Mouse (Mus musculus): ENCODE measurements at regions not wholly inside any gene's neighbourhood (a gene's known extent, or its start where the extent isn't known, plus 50 kb on each side); places are given as distances from the start of the nearest gene placed in this dataset.
"Not testable (repeated sequence)": the region's sequence is repeated elsewhere in the genome, so short reads cannot be mapped to it uniquely, and the experiment has no call there.

DNA sequence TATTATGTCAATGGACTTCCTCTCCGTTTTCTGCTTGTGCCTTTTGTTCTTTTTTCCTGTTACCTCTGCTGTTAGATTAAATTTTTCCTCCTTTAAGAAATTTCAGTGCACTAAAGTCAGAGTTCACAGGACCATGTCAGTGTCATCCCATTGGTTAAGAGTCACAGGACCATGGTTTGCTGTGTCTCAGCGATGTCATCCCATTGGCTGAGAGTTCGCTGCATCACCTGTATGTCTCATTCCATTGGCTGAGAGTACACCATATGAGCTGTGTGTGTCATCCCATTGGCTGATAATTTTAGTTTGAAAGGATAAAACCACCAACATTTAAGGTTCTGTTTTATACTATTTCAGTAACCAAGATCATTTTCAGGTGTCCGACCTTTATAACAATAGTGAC, 50.7 kb upstream of the Jade1 start:
- DNase-seq (ENCODE audit: low spot score), result no peak

DNA sequence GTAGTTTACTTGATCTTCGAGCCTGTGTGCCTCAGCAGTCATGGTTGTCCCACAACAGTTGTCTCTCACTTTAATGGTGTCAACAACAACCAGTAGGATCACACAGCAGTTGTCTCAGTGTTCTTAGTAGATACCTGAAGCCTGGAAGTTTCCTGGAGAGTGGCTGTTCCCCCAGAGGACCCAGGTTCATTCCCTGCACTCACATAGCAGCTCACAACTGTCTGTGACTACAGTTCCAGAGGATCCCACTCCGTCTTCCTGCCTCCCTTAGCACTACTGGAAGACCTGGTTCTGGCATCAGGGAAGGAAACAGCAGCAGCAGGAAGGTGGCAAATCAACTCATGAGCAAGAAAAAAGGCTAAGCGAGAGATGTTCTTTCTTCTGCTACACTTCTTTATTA, 53.4 kb upstream of the Jade1 start:
- no peak for DNase-seq (ENCODE audit: low spot score)

DNA sequence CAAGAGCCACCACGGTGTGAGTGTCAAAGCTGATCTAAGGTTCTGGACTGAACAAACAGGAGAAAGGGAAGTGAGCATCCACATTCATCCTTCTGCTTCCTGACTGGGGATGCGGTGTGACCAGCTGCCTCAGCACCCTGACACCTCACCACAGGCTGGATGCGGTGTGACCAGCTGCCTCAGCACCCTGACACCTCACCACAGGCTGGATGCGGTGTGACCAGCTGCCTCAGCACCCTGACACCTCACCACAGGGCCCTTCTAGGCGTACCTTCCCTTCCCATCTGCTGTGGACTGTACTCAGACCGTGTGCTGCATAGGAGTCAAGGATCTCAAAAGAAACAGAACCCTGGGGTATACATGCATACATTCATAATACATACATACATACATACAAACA, 53.9 kb upstream of the Jade1 start:
- not testable (repeated sequence) for DNase-seq (ENCODE audit: low spot score)

DNA sequence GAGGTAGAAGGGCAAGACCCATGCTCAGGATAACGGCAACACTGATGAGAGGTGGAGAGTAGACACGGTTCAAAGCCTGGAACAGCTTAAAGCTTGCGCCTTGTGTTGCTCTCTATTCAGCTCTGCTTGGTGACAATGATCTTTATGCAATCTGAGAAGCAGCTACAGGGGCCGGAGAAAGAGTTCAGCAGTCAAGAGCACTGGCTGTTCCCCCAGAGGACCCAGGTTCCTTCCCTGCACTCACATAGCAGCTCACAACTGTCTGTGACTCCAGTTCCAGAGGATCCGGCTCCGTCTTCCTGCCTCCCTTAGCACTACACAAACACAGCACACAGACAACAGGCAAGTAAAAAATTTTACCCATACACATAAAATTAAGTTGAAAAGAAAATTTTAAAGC, 54.4 kb upstream of the Jade1 start:
- DNase-seq (ENCODE audit: low spot score), result no peak

DNA sequence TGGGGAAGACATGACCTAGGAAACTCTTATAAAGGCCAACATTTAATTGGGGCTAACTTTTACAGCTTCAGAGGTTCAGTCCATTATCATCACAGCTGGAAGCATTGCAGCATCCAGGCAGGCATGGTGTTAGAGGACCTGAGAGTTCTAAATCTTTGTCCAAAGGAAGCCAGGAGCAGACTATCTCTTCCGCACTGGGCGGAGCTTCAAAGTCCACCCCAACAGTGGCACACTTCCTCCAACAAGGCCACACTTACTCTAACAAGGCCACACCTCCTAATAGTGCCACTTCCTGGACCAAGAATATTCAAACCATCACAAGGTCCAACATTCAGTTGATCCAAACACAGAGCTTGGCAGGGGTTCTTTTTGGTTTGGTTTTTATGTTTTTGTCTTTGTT, 55.9 kb upstream of the Jade1 start:
- DNase-seq (ENCODE audit: low spot score), result no peak

DNA sequence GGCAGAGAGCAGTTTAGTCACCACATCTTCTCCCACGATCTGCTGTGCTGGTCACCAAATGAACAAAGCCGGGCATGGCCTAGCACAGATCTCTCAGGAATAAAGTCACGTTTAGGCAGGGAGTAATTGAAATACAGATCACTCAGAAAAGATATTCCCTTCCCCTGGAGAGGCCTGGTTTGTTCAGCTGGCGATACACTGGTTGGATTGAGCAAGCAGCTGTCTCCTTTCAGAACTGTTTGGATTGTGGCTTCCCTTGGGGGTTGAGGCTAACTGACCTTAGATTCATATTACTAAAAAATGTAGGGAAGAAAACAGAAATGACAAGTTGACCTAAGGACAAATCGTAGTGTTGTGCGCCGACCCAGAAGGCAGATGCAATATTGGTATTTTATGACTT, 56.7 kb upstream of the Jade1 start:
- DNase-seq (ENCODE audit: low spot score), result no peak

DNA sequence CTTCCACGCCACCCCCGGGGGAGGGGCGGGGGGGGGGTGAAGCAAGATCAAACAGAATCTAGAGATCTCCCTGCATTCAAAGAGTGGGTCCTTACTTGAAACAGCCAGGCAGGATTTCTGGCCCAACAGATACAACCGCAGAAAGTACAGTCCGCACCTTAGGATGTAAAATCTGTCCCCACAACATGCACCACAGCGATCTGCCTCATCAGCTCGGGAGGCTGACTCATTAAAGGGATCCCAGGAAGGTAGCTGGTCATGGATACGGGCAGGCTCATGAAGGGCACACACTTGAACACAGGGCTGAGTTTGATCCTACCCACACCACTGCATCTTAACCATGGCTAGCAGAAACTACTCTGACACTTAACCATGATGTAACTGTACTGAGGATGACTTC, 57.8 kb upstream of the Jade1 start:
- no peak for DNase-seq (ENCODE audit: low spot score)

DNA sequence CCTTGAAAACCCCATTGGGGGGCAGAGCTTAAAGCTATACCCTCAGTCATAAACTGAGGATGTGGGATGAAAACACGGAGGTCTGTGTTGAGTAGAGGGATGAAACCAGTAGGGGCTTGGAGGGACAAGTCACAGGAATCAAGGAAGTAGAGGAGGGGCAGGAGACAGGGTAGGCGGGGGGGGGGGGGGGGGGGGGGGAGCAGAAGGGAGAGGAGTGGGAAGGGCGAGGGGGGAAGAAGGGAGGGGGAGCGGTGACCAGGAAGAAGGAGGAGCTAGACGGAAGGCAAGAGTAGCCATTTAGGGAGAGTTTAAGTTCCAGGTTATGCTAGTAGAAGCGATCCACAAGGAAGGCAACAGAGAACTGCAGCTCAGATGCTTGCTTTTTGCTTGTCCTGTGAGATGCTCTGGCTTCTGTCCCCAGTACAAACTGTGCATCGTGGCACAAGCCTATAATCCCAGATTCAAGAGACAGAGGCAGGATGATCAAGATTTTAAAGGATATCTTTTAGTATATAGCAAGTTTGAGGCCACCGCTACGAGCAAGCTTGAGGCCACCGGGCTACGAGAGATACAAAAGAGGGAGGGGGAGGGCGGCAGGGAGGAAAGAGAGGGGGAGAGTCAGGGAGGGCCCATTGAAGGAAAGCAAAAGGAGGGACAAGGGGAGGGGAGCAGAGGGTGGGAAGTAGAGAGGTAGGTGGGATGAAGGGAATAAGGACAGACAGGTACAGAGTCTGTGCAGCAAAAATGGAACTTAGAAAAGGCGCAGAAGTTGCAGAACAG, 58.4 kb upstream of the Jade1 start:
- DNase-seq (ENCODE audit: low spot score), result no peak

DNA sequence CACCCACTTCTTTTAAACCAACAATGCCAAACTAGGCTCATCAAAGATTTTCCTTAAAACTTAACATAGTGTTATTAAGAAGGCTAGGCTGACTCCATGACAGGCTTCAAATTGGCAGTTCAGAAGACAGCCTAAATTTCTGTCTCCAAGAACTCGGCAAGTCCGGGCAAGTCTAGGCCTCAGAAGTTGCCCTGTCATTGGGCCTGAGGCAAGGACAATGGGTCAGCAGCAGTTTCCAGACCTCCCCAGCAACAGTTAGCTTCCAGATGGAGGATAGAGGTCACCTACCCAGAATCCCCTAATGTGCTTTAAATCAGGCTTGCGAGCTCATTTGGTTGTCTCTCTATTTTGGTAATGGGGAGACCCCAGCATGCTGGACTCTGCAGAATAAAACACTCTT, 59.6 kb upstream of the Jade1 start:
- DNase-seq (ENCODE audit: low spot score), result no peak

DNA sequence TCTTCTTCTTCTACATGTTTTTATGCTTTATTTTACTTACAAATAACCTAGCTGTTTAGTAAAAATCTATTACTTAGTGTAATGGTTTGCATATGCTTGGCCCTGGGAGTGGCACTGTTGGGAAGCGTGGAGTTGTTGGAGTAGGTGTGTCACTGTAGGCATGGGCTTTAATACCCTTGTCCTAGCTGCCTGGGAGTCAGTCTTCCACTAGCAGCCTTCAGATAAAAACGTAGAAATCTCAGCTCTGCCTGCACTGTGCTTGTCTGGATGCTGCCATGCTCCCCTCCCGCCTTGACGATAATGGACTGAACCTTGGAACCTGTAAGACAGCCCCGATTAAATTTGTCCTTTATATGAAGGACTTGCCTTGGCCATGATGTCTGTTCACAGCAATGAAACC, 60.4 kb upstream of the Jade1 start:
- DNase-seq (ENCODE audit: low spot score), result no peak

DNA sequence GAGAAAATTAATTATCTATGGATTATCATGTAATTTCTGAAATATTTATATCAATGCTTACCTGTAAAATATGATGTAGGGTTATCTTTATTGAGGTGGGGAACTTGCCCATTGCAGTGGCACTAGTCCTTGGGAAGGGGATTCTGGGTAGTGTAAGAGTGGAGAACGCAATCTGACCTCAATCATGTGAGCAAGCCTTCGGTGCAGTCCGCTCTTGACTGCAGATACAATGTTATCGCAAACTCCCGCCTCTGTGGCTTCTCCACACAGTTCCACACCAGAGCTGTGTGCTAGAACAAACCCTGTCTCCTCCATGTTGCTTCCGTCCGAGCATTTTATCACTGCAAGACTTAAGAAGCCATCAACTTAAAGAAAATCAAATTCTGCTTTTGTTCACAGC, 62.1 kb upstream of the Jade1 start:
- DNase-seq (ENCODE audit: low spot score), result no peak

DNA sequence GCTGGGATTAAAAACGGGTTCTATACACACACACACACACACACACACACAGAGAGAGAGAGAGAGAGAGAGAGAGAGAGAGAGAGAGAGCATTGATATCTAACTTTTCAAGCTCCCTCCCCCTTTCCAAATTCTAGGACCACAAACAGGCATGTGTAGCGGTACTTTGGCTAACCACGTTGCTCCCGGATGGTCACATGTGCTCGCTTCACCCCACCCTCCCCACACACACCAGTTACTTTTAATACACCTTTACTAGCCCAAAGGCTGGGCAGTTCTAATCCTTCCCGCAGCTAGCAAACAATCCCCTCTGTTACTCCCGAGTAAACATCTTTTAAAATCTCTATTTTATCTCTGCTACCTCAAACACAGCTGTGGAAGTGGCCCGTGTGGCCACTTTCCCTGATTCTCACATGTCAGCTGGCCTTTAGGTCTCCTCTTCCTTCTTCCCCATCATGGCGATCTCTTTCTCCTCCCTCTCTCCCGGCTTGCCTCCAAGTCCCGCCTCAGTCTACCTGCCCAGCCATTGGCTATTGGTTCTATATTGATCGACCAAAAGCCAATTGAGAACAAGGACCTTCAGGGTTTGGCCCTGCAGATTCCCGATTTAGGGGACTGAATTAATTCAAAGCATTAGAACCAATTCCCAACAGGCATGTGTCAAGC, 62.7 kb upstream of the Jade1 start:
- no peak for DNase-seq (ENCODE audit: low spot score)

DNA sequence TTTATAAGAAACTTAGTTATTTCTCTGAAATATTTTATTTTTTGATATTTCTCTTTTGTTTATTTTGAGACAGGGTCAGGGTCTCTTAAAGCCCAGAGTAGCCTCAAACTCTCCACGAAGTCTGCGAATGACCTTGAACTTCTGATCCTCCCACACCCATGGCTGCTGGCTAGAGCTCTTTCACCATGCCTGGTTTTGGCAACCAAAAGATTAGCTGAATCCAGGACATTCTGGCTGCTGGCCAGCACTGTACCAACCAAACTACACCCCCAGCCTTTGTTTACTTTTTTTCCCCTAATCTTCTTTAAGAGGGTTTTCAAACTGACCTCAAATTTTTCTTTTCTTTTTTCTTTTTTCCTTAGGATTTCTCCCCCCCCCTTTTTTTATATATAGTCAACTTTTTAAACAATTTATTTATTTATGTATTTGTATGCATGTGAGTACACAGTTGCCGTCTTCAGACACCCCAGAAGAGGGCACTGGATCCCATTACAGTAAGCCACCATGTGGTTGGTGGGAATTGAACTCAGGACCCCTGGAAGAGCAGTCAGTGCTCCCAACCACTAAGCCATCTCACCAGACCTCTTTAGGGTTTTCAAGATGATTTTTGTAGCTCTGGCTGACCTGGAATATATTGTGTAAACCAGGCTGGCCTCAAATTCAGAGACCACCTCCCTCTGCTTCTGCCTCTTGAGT, 63.4 kb upstream of the Jade1 start:
- no peak for DNase-seq (ENCODE audit: low spot score)

DNA sequence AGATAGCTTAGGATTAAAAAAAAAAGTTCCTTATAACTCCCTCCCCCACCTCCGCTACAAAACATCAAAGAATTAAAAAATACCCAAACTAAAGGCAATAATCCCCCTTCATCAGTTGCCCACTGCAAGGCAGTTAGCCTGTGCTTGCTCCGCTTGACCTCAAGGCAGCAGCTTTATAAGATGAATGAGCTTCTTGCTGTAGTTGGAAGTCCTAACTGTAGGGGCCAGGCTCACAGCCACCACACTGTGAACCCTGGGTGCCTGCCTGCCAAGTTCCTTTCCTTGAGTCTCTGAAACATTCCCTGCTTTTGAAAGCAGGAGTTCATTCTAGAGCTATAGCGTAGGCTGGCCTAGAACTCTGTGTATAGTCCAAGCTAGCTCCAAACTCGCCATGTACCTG, 64.3 kb upstream of the Jade1 start:
- no peak for DNase-seq (ENCODE audit: low spot score)

DNA sequence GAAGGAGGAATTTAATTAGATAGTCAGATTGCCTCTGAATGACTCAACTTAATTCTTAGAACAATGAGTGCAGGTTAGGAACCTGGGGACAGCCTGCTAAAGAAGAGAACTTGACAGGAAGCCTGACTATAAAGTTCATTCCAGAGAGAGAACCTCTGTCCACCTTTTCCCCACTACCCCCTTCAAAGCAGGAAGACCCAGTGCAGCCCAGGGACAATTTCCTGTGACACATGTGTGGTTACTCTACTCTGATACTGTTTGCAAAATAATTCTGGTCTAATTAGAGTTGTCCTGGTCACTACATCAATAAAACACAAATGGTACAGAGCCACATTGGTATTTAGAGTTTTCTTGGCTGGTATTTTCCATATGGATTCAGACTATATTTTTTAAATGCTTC, 65.5 kb upstream of the Jade1 start:
- DNase-seq (ENCODE audit: low spot score), result no peak

DNA sequence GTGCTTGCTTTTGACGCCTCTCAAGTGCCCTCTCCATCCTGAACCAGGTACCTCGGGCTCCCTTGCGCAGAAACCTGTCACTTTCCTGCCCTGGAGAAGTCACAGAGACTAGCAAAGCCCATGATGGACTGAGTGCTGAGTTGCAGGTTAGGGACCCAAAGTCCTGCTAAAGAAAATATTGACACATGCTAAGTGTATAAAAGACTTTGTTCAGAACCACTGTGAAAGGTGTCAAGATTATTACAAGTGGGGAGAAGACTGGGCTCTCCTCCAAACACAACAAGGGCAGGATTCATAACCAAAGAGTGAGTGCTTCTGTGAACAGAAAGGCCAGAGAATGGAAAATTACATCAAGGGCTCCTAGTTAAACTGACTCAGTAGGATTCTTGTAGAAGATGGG, 66.0 kb upstream of the Jade1 start:
- DNase-seq (ENCODE audit: low spot score), result no peak

DNA sequence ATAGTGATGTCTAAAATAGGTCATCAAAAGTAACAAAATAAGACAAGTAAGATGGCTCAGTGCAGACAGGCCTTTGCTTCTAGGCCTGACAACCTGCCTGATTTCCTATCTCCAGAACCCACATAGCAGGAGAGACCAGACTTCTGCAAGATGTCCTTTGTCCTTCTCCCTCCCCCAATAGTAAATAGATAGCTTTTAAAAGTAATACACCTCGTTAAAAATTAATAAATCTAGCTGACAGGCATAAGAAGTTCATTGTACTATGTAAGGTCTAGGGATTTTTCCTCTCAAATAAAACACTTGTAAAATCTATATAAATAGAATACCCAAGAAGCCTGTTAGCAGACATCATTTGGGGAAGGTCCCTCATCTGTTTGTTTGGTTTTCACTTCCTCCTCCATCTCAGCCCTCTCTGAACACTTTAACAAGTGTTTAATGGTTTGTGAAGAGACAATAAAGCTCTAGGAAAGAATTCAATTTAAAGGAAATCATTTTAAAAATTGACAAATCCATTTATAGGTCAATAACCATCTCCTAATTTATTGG, 67.2 kb upstream of the Jade1 start:
- no peak for DNase-seq (ENCODE audit: low spot score)

DNA sequence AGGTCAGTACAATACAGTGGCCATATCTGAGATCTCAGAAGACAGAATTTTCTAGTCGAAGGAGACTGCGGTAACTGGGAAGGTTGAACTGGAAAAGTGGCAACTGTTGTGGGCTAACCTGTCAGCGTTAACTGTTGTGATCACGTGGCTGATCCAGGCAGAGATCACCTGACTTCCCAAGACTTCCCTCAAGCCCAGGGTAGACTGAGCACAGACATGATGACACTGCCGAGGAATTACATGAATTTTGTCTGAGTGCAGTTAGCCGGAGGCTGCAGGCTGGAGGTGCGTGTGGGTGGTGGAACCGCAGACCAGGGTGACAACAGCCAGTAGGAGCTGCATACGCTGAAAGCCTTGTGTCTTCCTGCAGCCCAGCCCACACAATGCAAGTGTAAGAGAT, 70.6 kb upstream of the Jade1 start:
- no peak for DNase-seq (ENCODE audit: low spot score)

DNA sequence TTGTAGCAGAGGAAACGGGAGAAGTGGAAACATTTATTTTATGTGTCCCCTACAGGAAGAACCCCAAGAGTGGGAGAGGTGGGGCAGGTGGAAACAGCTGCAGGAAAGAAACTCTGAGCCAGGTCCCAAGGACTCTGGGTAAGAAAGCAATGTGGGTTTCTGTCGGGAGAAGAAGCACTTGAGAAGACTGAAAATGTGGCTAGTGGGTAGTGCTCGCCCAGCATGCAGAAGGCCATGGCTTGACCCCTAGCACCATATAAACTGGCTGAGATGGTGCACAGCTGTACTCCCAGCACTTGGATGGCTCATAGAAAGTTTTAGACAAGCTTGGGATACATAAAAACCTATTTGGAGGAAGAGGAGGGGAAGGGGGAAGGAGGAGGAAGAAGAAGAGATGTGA, 71.9 kb upstream of the Jade1 start:
- DNase-seq (ENCODE audit: low spot score), result no peak

DNA sequence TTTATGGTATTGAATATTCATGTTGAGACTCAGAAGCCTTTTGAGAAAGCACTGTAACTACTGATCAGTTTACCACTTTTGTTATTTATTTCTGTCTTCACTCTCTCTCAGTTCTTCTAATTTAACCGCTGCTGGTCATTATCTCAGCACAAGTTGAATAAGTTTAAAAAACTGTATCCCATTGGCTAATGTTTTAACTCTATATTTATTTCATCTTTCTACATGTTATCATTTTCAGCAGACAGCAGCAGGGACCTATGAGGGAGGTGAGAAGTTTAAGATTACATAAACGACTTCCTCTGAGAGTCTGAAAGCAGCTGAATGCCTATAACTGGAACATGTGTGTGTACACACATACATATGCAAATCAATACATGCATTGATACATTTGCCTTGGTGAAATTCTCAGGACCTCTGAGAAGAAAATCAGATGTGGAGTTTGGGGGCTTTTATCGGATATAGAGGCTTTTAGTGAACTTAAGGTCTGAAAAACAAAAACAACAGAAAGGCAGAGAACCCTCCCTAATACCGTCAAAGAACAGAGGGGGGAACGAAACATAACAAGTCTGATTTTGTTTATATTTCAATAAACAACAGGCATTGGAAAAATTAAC, 72.5 kb upstream of the Jade1 start:
- no peak for DNase-seq (ENCODE audit: low spot score)

DNA sequence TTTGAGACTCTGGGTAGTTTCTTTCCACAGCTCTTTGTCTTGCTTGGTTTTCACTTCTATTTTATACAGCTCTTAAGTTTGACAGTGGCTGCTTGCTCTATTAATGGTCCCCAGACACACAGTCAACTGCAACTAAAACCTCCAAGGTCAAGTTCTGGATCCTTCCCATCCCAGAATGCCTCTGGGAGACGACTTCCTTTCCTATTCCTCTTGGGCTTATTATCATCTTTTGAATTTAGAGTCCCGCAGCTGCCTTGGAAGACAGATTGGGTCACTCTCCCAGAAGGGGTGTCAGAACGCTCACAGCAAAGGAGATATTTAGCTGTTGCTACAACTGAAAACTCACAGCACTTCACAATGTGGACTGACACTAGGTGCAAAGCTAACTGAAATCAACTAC, 75.3 kb upstream of the Jade1 start:
- DNase-seq (ENCODE audit: low spot score), result no peak

DNA sequence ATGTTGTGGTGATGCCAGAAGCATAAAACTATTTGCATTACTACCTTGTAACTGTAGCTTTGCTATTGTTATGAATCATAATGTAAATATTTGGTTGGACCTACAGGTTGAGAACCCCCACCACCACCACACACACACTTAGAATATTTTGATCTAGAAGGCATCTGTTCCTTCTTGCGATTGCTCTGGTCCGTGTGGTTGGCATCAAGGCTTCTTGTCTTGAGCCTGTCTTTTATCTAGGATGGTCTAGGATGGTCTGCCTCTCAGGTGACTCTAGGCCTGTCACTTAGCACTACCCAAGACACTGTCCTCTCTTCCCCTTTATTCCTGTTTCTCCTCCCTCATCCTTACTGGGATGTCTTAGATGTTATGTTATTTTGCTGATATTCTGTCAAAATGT, 76.6 kb upstream of the Jade1 start:
- DNase-seq (ENCODE audit: low spot score), result no peak

DNA sequence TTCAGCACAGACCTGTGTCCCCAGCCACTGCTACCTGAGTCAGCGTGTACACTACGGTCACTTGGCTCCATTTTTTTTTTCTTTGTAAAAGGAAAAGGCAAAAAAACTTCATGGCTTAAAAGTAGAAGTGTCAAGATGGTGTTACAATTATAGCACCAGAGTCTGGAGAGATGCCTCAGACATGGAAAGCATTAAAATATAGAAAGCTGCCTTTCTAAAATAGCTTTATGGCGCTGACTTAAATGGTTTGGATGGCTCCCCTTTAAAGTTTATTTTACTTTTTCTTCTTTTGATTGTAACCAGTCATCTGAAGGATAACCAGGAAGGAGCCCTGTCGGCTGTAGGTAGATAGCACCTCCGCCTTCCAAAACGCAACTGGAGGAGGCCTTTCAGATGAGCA, 79.0 kb upstream of the Jade1 start:
- no peak for DNase-seq (ENCODE audit: low spot score)

Measured in MN1 (cell line).